Mouse (Mus musculus) kidney, postnatal 36 days (tissue): ENCODE measurements around the gene Magi1.
"Not testable (repeated sequence)": the region's sequence is repeated elsewhere in the genome, so short reads cannot be mapped to it uniquely, and the experiment has no call there.

Source experiments
- DNase-seq, 2 experiments: peaks; one replicate each; pipeline ENCODE4 v3.0.0; 2021 to 2022; ENCODE audit warnings: mixed read lengths in 2 of 2

Gene Magi1

DNA sequence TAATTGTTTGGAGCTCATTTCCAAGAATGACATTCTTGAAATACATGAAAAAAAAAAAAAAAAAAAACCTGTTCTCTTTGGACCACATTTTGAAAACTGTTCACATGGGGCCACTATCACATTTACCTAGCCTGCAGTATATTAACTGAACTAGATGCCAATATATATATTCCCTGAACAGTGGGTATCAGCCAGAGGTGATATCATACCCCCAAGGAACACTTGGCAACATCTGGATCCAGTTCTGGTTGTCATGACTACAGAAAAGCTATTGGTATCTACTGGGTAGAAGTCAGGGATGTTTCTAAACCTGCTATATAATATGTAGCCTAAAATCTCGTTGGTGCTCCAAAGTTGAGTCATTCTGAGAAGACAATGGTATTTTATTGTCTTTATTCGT, 224.6 kb downstream of the Magi1 start:
- no peak for DNase-seq

DNA sequence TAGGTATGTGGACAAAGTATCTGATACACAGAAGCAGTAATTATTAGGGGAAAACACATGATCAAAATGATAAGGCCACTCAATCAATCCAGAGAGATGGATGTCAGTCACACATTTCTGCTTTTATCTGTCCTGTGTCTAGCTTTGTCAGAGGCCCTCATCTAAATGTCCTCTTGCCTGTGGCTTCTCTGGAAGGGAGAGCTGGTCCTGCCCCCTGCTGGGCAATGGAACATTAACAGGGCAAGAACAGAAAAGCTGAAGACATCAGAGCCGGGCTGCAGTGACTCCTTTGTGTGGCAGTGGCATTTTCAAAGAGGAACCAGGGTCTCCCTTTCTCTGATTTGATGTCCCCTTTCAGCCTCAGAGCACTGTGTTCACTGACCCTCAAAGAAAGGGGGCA, 229.8 kb downstream of the Magi1 start:
- peak; percentile 43 to 77 for DNase-seq

DNA sequence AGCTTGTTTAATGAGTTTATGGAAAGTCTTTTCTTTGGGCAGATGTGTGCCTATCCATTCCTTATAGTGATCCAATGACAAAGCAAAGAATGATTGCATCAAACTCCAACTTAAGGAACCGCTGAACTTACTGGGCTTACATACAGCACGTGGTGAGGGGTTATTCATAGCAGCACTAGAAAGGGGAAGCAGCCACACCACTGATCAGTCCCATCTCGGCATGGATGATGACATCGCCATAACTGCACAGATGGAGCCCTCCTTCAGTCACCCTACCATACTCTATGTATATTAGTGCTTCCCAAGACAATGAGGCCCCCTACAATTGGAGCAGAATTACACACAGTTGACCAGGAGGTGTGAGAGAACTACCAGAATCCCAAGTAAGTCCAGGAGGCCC, 238.5 kb downstream of the Magi1 start:
- no peak for DNase-seq

DNA sequence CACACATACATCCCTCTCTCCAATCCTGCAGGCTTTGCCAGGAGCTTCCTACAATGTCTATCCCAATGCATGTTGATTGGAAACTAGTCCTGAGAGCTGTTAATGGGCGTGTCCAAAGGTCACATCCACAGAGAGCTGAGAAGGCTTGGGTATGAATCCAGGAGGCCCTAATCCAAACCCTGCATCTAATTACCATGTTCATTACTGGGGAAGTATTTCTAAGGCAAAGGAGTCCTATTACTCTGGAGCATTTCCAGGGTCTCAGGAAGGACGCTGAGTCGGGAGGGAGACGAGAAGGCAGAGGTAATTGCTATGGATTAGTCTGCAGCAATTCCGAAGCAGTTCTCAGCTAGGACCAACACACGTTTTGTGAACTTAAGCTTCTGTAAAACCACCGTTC, 240.3 kb downstream of the Magi1 start:
- DNase-seq = peak in 1 of 2 experiments; percentile 11

DNA sequence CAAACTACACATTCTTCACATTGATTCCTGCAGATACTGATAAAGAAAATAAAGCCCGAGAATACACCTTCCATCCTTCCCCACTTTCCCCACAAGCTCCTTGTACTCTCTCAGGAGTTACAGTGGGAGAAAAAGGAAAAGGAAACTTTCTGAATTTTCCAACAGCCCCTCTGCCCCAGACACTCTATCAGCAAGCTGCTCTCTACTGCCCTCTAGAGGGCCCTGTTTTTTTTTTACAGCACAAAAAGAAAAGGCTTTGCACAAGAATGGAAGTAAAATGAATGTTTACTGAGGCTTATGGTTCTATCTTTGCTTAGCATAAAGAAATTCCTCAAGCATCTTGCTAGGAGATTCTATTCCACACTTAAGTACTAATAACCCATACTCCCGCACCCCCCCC, 243.6 kb downstream of the Magi1 start:
- DNase-seq = peak in 1 of 2 experiments; percentile 60

DNA sequence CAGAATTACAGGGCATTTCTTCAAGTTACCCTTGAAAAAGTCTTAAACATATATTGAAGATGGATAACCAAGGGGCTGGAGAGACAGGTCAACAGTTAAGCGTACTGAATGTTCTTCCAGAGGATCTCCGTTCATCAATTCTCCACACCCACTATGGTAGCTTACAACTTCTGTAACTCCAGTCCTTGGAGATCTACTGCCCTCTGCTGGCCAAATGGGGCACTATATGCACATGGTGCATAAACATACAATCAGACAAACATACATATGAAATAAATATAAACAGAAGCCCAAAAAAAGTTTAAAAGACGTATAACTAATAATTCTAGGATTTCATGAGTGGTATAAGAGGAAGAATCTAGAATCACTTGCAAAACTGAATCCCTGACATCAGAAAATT, 244.8 kb downstream of the Magi1 start:
- peak in 1 of 2 experiments; percentile 29 for DNase-seq

DNA sequence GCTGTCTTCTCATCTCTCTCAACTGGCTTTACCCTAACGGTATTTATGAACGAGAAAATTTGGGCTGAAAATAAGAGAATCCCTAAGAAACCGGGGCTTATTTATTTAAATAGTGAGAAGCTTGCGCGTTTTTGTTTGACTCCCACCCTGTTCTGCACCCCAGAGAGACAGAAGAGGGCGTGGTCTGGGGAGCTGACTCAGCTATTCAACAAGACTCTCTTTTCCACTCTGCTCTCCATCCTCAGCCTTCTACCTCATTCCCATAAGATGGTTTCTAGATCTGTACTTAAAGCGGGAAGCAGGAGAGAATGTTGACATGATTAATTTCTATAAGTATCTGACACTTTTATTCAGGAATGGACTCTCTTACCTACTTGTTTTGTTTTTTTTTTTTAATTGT, 247.2 kb downstream of the Magi1 start:
- DNase-seq = no peak

DNA sequence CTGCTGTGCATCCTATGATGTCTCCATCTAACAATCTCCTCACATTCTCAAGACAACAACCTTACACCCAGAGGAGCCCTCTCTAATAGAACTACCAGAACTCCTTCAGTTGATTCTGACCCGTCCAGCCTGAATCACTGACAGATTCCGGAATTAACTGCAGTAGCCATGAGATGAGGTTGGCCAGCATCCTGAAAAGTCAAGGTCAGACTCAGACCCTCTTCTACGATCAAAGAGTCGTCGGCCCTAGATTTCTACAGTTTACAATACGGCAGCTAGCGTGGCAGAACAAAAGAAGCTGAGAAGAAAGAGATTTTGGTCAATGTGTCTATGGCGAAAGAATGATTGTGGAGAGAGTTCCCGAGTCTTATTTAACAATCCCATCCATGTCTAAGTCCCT, 257.4 kb downstream of the Magi1 start:
- DNase-seq = no peak

DNA sequence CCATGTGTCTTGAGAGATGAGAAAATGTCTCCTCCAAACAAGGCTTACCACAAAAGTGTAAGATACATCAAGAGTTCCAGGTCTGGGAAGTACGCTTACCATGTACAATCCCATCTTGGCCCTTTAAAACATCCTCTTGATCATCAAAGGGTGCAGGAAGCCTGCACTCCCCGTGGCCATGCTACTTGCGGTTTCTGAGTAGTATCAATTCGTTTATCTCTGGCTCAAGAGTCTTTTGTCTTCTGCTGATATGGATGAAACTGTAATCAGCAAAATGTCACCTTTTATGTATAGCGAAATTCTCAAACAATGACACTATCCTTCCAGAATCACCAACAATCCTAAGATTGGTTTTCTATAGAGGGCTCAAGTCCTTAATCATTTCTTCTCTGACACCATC, 261.3 kb downstream of the Magi1 start:
- DNase-seq = no peak

DNA sequence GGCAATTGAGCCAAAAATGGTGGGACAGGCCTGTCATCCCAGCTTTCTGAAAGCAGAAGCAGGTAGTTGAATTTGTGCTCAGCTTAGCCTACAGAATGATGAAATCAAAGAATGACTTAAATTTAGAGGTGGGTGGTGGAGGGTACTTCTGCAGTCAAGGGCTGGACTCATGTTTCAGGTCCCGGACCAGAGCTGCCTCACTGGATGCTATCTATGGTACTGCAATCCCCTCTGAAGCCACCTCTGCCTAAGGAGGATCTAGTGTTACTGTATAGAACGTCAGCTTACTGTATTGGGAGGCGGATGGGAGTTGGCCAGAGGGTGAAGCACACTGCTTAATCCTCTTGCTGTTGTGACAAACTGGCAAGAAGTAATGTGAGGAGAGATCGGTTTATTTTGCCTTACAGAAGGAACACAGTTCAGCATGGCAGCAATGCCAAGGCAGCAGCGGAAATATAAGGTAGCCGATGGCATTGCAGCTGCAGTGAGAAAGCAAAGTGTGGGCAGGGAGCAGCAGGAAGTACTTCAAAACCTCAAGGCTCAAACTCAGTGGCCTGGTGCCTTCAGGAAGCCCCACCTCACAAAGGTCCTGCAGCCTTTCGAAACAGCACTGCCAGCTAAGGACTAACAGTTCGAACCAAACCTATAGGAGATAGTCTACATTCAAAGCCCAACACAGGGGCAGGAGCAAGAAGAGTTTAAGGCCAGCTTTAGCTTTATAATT, 262.3 kb downstream of the Magi1 start:
- DNase-seq = no peak

DNA sequence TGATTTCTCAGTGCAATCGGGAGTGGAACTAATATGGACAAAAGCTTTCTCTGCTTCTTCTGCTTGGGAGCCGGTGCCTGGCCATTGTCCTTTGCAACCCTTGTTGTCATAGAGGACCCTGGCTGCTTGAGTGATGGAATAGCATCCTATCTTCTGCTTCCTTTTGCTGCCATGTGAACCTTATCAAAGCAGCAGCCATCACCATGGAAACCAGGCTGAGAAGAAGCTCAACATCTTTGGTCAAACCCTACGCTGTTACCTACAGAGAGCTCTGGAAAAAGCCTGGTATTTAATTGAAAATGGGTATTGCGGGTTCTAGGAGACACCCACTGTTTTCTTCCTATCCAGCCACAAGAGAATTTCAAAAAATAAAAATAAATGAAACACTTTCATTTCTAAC, 263.2 kb downstream of the Magi1 start:
- DNase-seq = no peak

DNA sequence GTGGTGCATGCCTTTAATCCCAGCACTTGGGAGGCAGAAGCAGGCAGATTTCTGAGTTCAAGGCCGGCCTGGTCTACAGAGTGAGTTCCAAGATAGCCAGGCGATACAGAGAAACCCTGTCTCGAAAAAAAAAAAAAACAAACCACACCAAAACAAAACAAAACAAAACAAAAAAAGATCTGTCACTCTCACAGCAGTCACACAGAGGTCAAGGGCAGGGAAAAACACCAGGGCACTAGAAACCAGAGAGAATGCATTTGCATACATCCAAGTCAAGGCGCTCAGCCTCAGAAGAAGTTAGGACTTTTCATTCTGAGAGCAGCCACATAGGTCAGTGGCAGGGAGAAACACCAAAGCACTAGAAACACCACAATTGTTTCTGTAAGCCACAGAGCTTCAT, 263.8 kb downstream of the Magi1 start:
- no peak for DNase-seq

DNA sequence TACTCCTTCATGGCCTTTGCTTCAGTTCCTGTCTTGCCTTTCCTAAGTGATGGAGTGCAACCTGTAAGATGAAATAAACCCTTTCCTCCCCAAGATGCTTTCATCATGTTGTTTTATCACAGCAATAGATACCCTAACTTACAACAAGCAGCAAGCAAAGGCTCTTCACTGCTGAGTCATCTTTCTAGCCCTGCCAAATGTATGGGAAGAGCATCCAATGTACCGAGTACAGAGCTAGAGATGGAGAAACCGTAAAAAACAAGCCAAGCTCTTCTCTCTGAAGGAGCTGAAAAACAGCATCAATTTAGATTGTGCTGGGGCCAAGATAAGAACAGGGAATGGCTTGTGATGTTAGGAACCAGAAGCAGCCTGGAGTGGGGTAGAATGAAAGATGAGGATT, 270.0 kb downstream of the Magi1 start:
- DNase-seq = no peak

DNA sequence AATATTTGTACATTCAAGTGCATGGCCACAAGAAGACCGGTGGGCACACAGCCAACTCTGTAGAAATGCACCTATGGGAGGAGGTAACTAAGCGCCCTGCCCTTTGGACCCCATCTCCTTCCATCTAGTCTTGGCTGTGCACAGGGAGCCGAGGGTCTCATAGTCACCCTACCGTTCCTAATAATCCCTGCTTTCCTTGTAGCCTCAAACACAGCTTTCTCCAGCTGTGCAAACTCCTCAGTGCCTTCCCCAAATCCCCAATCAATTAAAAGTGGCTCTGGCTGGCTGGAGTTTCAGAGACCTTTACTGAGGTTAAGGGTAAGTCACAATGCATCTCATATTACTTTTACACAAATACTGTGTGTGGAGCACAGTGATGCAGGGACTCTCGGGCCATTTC, 271.8 kb downstream of the Magi1 start:
- peak; percentile 30 to 56 for DNase-seq

DNA sequence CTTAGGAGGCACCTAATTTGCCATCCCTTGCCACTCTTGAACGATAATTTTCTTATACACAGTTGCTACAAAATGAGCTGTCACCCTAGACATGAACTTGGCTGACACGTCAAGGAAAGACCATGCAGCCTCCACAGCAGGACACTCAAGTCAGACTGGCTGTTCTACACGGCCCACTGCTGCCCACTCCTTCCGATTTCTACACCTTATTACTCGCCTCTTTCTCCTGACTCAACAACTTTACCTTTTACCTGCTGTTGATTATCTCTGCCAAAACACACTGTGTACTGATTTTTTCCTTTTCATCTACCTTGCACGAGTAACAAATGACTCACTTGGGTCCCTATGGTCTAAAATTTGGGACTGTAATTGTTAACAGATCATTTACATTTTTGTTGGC, 272.2 kb downstream of the Magi1 start:
- no peak for DNase-seq

DNA sequence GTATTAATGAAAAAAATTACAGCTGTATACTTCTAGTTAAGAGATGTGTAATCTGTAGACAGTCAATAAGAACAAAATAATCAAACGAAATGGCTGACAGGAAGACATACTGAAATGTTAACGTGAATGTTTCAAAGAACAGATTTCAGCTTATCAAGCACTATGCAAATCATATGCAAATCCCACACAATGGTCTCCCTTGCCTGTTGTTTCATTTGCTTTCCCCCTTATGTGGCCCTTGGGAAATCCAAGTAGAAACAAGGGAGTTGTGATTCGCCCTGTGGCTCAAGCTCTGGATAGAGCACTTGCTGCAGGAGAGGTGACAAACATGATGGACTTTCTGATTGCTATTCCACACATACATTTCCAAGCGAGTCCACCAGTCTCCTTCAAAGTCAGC, 275.1 kb downstream of the Magi1 start:
- DNase-seq = no peak

DNA sequence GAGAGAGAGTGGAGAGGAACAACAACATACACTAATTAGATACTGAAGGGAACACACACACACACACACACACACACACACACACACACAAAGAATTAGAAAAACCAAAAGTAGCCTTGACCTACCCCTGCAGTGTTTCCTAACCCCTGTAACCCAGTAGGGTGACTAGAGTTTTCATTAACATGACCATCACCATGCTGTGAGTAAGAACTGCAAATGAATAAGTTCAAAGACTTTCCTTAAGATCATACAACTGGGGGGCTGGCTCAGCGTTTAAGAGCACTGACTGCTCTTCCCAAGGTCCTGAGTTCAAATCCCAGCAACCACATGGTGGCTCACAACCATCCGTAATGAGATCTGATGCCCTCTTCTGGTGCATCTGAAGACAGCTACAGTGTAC, 280.1 kb downstream of the Magi1 start:
- not testable (repeated sequence) for DNase-seq

DNA sequence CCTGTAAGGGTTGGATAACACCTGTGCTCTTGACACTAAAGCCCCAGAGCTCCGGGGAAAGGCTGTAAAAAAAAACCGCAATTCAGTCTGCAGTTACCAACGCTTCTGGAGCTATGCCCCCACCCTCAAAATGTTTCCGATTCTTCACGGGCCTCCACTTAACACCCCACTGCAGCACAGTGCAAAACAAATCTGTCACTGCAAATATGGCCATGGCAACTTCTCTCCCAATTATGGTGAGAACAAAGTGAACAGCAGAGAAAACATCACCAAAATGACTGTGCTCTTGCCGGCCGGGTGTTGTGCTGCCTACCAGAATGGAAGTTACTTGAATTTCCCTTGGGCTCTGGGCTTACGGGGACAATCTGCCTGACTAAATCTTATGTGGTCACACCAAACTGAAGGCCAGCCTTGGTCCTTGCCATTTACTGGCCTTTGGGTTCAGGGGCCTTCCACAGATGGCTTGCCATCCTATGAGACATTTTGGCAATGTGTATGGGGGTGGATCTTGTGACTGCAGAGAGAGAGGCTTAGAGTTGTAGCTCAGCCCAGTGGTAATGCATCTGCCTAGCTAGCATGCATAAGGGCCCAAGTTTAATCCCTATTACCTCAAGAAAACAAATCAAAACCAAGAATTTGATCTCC, 286.8 kb downstream of the Magi1 start:
- no peak for DNase-seq

DNA sequence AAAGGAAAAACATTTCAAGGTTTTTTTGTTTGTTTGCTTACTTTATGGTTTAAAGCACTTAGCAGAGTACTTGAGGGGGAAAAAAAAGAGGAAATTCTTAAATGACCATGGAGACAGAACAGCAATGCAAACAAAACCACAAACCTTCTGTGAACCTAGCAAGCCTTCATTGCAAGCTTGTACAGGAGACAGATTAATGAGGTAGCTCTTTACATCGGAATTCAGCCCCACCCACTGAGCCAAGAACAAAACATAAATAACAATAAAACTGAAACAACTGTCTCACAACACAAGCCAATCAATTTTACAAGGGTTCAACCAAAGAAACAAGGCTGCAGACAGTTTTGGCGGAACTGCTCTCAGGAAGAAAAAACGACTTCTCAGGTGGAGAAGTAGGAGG, 296.2 kb downstream of the Magi1 start:
- DNase-seq = no peak

DNA sequence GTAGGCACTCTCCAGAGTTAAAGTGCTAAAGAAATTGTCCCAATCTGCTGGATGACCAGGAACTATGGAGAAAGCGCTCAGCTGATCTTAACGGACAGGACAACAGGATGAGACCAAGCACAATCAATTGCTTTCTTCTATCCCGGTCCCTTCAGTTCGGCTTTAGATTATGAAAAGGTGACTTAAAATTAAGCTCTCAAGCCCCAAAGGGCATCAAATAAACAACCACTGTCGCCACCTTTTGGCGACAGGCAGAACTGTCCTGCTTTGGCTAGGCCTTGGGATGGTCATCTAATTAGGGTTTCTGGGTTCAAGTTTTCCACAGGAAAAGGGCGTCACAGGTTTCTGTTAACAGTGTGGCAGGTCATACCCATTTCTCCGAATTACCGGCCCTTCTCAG, 298.6 kb downstream of the Magi1 start:
- DNase-seq = peak; percentile 13 to 67

DNA sequence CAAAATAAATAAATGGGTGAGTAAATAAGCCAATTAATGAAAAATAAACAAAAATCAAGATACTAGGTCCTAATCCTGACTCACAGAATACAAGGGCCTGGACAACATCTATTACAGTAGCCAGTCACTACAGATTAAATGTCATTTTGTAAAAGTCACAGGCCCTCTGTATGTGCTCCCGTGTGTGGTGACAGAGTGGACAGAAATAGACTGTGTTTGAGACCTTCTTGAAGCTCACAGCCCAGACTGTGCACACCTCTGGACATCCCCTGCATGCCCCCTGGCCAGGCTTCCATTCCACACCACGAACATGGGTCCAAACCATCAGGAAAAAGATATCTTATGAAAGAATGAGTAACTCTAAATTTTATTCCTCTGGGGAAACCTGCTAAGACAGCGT, 300.2 kb downstream of the Magi1 start:
- no peak for DNase-seq

DNA sequence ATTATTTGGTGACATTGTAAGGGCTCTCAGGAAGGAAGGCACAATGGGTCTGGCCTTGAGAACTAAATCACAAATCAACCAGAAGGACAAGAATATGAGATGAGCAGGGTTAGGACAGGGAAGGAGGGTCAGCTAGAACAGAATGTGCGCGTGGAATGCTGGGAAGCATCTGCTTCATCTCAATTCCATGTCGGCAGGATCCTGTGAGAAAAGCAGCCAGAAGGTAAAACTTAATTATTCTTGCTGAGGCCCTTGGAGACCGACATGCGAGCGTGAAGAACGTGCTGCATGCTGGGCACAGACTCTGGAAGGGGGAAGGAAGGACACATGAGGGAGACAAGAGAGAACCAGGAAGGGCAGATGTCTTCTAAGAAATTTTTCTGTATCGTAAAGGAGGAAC, 302.5 kb downstream of the Magi1 start:
- DNase-seq = peak; percentile 14 to 16

DNA sequence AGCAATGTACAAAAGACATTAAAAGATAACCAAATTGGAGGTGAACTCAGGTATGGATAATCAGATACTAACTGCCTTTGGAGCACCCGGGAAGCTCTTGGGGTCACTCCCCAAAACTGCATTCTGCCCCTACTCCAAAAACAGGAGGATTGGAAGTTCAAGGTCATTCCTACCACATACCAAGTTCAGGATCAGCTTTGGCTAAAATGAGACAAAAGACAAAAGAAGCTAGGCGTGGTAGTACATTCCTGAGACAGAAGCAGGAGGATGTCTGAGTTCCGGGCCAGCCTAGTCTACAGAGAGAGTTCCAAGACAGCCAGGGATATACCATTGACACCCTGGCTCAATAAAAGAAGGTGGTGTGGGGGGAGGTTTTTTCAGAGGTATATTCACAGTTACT, 304.5 kb downstream of the Magi1 start:
- DNase-seq = no peak

DNA sequence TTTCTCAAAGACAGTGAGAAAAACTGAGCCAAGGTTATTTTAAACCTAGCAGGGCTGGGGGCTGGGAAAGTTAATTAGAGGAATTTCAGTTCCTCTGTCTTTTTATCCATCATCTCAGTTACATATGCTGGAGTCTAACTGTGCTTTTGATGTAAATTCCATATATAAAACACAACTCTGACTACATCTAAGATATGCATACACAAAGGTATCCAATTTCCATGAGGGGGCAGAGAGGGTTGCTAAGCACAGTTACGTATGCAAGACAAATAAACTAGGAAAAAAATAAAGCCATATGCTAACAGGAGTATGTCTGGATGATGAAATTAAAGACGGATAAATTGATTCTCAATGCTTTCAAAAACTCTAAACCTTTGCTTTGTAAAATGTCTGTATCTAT, 315.0 kb downstream of the Magi1 start:
- DNase-seq = no peak

DNA sequence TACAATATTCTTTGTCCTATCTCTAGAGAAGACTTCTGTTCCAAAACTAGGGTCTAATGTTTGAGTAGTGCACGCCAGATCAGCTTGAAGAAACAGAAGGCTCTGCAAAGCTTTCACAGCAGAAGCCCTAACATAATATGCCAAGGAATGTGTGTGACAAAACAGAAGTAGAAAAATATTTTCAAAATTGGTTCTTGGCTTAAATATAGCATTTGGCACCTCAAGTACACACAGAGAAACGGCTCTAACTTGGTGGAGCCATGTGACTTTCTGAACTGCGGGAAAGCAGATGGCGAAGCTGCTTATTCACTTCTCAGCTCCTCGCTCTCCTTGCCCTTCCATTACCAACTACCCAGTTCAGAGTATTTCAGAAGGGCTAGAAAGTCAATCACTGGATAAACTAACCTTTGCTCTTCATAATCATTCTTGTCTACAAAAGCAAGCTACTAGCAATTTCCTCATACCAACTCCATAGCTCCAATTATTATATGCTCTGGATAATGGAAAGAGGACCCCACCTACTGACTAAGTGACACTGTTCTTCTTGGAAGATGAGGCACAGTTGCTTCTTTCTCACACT, 320.9 kb downstream of the Magi1 start:
- no peak for DNase-seq
